Mouse (Mus musculus) adrenal gland, adult 18-20 months (tissue): ENCODE results near the gene Cenpx. TPM values are rescaled to one million over a fixed set of nuclear protein-coding genes. Genes with fewer than 3 reads are reported as not detected.
"Not testable (repeated sequence)": the region's sequence is repeated elsewhere in the genome, so short reads cannot be mapped to it uniquely, and the experiment has no call there.

Source experiments
- DNase-seq, 2 experiments: peaks; one replicate each; pipeline ENCODE4 v3.0.0; 2021 to 2022; ENCODE audit warnings: low spot score in 2 of 2
- total RNA-seq, 2 experiments: library from RNA; stranded (reverse); gene quantifications; 1 replicate in 1 of 2; 2 replicates in 1 of 2; pipeline ENCODE4 v1.2.3; 2021

Cenpx gene
- total RNA-seq, 2 experiments from 2014 or later = 46.3 to 52.8 TPM

GRCm38 (mm10) chr11:120703696-120704454, 9.7 kb downstream of the Cenpx start:
- DNase-seq = no peak

DNA sequence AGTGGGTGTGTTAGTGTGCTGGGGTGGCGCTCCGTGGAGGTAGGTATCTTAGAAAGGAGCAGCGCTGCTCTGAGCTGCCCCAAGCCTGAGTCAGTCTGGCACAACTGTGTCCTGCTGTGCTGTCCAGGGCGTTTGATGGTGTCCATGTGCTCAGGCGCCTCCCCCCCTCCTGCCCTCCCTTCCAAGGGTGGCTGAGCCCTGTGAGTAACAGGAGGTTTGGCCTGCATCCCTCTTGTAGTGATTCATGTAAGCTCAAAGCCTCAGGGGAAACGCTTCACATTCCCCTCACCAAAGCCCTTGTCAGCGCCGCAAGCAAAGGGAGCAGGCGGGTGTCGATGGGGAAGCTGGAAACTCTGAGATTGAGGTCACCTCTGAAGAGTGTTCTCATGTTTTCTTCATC, 15.8 kb downstream of the Cenpx start:
- peak; percentile 47 to 56 for DNase-seq

DNA sequence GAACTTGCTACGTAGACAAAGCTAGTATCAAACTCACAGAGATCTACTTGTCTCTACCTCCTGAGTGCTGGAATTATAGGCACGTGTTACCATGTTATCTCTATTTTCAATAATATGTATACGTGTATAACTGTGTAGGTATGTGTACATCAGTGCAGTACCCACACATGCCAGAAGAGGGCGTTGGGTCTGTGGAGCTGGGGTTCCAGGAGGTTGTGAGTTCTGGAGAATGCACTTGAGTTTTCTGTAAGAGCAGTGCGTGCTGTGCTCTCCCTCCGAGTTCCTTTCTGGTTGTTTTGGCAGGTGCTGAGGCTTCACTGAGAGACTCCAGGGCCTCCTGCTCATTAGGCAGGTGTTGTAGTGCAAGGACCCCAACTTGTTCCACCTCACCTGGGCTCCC, 17.0 kb downstream of the Cenpx start:
- DNase-seq = no peak

DNA sequence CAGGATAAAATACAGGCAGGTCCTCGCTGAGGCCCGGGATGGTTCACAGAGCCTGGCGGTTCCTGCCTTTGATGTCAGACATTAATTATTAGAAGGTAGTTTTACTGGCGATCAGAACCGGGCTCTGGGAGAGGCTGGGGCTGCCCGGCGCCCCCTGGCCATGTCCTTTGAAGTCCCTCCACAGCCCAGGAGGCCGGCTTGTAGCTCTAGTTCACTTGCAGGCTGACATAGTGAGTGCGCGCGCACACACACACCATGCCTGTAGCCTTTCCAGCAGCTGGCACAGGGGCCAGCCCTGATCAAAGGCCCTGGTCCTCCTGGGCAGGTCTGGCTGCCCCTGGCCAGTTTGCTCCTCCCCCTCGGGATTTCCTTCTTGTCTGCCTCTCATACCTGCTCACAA, 17.9 kb downstream of the Cenpx start:
- DNase-seq = no peak

- no peak for DNase-seq
Observed at GRCm38 (mm10) chr11:120695184-120695583, 18.4 kb downstream of the Cenpx start.

GRCm38 (mm10) chr11:120693461-120693860, 20.1 kb downstream of the Cenpx start:
- no peak for DNase-seq

DNA sequence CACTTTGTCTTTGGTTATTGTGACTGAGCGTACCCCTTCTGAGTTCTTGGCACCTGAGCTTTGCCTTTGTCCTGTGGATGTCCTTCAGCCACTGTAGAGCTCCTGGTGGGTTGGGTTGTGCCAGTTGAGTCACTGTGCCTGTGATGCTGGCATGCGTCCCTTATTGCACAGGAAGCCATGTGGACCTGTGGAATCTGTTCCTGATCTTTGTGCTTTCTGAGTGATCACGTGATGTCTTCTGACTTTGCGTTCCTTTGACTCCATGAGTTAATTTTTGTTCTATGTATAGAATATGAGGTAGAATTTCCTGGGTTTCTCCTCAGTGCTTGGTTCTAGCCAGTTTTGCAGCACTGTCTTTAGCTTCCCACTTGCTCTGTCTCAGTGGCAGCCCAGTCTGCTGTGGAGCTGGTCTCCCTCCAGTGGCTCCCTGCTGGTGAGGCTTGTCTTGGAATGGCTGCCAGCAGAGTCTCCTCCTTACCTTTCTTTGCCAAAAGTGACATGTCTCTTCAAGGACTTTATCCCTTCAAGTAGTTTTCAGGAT, 21.0 kb downstream of the Cenpx start:
- no peak for DNase-seq

DNA sequence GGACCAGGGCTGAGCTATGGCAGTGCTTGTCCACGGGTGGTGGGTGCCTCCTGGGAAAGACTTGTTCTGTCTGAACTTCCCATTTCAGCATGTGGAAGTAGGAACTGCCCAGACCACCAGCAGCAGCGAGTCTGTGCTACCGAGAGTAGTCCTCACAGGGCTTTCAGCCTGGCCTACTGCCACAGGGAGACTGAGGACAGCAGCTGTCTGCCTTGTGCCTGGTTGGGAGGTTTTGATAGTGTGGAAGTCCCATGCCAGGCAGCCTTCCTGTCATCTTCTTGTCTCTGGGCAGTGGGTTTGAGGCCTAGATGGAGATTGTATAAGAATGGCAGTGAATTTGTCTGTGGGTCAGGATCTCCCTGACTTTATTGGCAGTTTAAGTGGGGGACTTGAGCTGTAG, 24.2 kb downstream of the Cenpx start:
- DNase-seq = no peak

DNA sequence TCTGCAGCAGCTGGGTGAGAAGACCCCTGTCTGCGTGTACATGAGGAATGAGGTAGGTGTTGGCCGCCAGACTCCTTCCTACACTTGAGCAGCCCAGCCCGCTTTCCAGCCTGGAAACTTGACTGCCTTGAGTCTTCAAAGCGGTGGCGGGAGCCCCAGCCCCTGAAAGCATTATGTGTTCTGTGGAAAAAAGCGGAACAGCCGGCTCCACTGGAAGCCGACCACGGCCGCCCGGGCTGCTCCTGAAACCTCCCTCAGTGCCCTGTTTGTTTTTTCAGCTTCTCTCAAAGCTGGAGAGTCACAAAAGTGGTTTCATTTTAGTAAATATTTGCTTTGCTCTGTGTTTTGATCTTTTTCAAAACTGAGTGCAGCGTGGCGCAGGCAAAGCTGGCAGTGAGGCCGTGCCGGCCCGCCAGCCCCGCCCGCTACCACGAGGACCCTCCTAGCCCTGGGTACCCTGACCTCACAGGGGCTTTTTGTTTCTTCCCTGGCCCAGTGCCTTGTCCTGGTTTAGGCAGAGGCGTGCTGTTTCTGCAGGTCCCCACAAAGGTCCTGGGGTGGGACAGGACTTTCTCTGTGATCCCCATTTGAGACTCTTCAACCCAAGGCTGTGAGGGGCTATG, 26.8 kb downstream of the Cenpx start:
- no peak for DNase-seq

- no peak for DNase-seq
Observed at GRCm38 (mm10) chr11:120684660-120685059, 28.9 kb downstream of the Cenpx start.

DNA sequence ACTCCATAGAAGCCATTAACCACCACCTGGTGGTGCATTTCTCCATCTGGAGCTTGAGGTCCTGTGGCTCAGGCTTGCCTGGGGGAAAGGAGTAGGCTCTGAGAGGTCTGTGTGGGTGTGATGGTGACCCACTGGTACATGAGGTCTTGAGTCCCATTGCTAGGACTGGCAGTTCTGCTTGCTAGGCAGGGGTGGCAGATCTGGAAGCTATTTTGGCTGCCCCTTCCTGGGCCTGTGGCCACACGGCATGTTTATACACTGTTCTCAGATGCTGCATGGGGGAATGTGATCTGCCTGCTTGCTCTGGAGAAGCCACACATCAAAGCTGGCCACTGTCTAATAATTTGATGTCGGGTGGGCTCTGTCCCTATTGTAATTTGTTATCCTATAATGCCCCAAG, 29.5 kb downstream of the Cenpx start:
- no peak for DNase-seq

GRCm38 (mm10) chr11:120683536-120683935, 30.0 kb downstream of the Cenpx start:
- DNase-seq = no peak

GRCm38 (mm10) chr11:120682683-120683082, 30.9 kb downstream of the Cenpx start:
- no peak for DNase-seq

DNA sequence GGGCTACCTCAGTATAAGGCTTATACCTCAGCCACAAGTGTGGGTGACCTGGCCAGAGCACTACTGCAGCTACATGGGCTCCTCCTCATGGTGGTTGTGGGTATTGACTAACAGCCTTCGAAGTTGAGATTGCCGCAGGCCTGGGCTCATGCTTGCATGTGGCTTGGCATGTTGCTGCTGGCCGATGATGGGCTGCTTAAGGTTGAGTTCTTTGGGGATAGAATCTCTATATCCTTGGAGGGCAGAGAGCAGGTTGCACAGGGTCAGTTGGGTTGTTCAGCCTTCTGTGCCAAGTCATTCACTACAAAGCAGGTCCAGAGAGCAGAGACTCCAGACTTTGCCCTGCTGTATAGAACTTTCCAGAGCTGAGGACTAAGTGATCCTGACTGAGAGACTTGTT, 33.6 kb downstream of the Cenpx start:
- DNase-seq = no peak

GRCm38 (mm10) chr11:120676951-120677350, 36.6 kb downstream of the Cenpx start:
- DNase-seq = no peak

GRCm38 (mm10) chr11:120675875-120676274, 37.7 kb downstream of the Cenpx start:
- not testable (repeated sequence) for DNase-seq

DNA sequence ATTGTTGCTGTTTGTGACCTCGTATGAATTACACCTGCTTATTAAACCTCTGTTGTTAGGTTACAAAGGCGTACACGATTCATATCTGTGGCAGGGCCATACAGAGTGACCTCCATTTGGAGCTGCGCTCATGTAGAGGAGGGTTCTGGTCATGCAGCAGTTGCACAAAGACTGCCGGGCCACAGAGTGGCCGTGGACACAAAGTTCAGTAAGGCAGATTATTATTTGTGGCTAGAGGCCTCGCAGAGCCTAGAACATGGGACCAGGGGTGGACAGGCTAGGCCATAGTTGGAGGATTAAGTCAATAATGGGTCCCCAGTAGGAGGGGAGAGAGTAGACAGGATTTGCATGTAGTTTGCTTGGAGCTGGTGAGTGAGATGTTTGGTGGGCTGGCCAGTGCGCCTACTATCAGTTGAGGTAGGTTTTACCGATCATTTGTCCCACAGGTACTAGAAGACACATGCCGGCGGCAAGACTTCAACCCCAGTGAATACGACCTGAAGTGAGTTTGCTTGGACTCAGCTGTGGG, 39.9 kb downstream of the Cenpx start:
- DNase-seq = peak in 1 of 2 experiments; percentile 24

- peak; percentile 96 for DNase-seq
Observed at GRCm38 (mm10) chr11:120672687-120673593, 40.6 kb downstream of the Cenpx start, which contains the start of gene Aspscr1. Aspscr1 (plus strand) TSS chr11:120672973.

DNA sequence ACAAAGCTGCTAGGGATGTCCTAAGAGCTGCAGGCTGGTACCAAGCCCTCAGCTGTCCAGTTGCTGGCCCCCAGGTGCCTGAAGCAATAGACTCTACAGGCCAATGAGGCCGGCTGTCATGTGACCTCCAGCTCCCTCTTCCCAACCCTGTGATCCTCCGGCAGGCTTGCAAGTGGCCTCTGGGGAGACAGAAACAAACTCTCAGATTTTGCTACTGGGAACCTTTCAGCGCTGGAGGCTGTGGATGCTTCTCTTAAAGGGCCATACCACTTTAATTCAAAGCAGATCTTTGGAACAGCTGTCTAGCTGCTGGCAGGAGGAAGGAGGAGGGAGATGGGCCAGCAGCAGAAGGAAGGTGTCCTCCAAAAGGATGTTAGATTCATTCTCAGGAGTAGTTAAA, 46.9 kb downstream of the Cenpx start:
- DNase-seq = no peak

DNA sequence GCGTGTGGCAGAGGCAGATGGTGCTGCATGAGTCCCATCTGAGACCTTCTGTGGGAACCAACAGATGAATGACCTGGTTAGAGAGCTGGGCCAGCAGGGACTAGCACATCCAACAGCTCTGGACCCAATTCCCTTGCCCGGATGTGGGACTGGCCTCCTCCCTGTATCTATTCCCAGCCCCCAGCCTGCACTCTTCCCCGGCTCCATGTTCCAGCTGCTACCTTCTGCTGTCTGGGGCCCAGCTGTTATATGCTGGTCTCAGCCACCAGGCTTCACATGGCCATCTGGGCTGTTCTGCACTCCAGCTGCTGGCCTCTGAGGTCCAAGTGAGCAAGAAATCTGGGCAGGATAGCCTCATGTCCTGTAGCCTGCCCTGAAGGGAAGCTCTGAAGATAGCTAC, 48.1 kb downstream of the Cenpx start:
- no peak for DNase-seq

GRCm38 (mm10) chr11:120663714-120664113, 49.8 kb downstream of the Cenpx start:
- DNase-seq = no peak
